Mouse (Mus musculus): ENCODE data around the gene Acot11. TPM values are rescaled to one million over a fixed set of nuclear protein-coding genes. Genes with fewer than 3 reads are reported as not detected.
A peak's percentile ranks its signal among the peaks of the same experiment; 100 is the strongest.
"Not testable (repeated sequence)": the region's sequence is repeated elsewhere in the genome, so short reads cannot be mapped to it uniquely, and the experiment has no call there.

The Acot11 gene
- polyA plus RNA-seq, 1 experiment: 1.4 TPM

DNA sequence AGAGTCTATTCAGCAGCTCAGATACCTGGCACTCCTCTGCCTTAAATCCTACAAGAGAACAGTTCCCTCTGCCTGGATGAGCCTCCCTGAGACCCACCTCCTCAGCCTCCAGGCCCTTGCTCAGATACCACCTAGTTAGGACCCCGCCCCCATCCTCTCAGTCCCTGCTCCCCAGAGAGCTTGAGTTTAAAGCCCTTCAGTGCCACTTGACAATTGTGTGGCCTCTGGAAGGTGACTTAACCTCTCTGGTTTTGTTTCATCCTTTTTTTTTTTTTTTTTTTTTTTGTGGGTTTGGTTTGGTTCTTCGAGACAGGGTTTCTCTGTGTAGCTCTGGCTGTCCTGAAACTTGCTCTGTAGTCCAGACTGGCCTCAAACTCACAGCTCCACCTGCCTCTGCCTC lies 9.5 kb downstream of the Acot11 start:
- Histone ChIP-seq H3K36me3 (replicated peaks; ENCODE audit: low read length) (peaks cover 18% of the 10 kb centered on the region), H3K27me3 (replicated peaks) (no peaks in the 10 kb centered on the region), H3K4me3 (replicated peaks) (no peak overlapping the region), H3K9me3 (no peaks in the 10 kb centered on the region), H3K4me1 (peaks cover 80% of the 10 kb centered on the region)
- no peak for TF ChIP-seq FLI1 (IDR thresholded peaks at IDR 0.05; ENCODE audit: low read length)
- TF ChIP-seq GATA1 (IDR thresholded peaks at IDR 0.05; ENCODE audit: borderline replicate concordance, low read length): no peak

DNA sequence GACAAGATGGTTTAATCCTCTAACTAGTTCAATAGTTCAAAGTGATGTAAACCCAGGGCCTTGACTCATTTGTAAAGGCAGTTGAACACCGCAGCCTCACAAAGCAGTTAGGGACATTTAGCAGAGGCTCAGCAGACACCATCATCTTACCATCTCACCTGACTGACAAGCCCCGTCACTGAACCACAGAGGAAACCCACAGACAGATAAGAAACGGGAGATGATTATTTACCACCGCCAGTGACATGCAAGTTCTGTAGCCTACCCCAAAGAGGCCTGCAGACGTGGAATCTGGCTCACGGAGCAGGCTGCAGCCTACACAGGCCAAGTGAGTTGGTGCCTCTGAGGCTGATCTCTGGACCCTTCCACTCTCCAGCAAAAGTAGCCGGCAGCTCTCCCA lies 10.6 kb downstream of the Acot11 start:
- Histone ChIP-seq H3K4me1 (peaks cover 79% of the 10 kb centered on the region), H3K27me3 (replicated peaks) (no peaks in the 10 kb centered on the region), H3K36me3 (replicated peaks; ENCODE audit: low read length) (peaks cover 18% of the 10 kb centered on the region), H3K4me3 (replicated peaks) (peak overlapping the region; percentile 65), H3K9me3 (no peaks in the 10 kb centered on the region)
- no peak for TF ChIP-seq GATA1 (IDR thresholded peaks at IDR 0.05; ENCODE audit: borderline replicate concordance, low read length)
- TF ChIP-seq FLI1 (IDR thresholded peaks at IDR 0.05; ENCODE audit: low read length): no peak

DNA sequence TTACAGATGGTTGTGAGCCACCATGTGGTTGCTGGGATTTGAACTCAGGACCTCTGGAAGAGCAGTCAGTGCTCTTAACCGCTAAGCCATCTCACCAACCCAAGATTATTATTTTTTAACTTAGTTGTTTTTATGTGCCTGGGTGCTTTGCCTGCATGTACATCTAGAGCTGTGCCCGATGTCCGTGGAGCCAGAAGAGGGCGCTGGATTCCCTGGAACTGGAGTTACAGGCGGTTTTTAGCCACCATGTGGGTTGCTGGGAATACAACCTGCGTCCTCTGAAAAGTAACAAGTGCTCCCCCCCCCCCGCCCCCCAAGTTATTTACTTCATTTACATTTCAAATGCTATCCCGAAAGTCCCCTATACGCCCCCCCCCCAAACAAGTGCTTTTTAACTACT lies 11.0 kb downstream of the Acot11 start:
- H3K4me3 ChIP-seq (replicated peaks); H3K27me3 ChIP-seq (replicated peaks); H3K9me3 ChIP-seq: not testable (repeated sequence)
- Histone ChIP-seq H3K4me1 (peaks cover 79% of the 10 kb centered on the region), H3K36me3 (replicated peaks; ENCODE audit: low read length) (peaks cover 18% of the 10 kb centered on the region)

DNA sequence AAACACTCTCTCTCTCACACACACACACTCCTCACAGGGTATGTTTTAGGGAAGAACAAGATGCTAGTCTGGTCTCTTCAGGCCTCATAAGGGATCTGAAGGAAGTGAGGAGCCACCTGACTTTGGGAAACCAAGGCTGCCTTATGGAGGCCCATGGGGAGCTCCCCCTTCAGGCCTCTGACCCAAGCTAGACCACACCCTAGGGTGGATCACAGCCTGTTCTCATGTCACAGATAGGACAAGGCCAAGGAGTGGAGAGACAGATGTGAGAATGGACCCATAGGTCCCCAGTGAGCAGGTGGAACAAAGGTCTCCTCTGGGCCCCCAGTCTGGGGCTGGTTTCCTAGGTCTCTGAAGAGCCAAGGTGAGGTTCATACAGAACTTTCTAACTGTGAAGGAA lies 12.5 kb downstream of the Acot11 start:
- Histone ChIP-seq H3K4me3 (replicated peaks) (no peak overlapping the region), H3K27me3 (replicated peaks) (no peaks in the 10 kb centered on the region), H3K9me3 (no peaks in the 10 kb centered on the region), H3K36me3 (replicated peaks; ENCODE audit: low read length) (peaks cover 6% of the 10 kb centered on the region), H3K4me1 (peaks cover 84% of the 10 kb centered on the region)
- TF ChIP-seq FLI1 (IDR thresholded peaks at IDR 0.05; ENCODE audit: low read length): no peak
- TF ChIP-seq GATA1 (IDR thresholded peaks at IDR 0.05; ENCODE audit: borderline replicate concordance, low read length): no peak

DNA sequence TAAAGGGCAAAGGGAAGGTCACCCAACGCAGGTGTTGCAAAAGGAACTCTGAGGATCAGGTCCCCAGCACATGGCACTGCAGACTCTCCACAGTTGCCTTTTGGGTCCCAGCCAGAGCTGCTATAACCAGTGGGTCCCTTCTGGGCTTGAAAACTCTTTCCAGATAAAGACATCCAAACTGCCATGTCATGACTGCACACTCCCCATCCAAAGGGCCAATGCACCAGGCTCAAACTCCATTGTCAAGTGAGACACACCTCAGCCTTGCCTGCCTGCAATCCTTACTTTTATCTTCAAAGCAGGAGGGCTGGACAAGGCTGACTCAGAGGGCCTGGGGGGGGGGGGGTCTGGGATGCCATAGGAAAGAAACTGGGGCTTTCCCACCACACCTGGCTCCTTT lies 13.9 kb downstream of the Acot11 start:
- H3K36me3 ChIP-seq (replicated peaks; ENCODE audit: low read length): peaks cover 2% of the 10 kb centered on the region
- H3K4me3 ChIP-seq (replicated peaks): peak overlapping the region; percentile 38
- no peaks in the 10 kb centered on the region for H3K9me3 ChIP-seq
- peaks cover 93% of the 10 kb centered on the region for H3K4me1 ChIP-seq
- TF ChIP-seq FLI1 (IDR thresholded peaks at IDR 0.05; ENCODE audit: low read length) (no peak), GATA1 (IDR thresholded peaks at IDR 0.05; ENCODE audit: borderline replicate concordance, low read length) (no peak)
- H3K27me3 ChIP-seq (replicated peaks): no peaks in the 10 kb centered on the region

DNA sequence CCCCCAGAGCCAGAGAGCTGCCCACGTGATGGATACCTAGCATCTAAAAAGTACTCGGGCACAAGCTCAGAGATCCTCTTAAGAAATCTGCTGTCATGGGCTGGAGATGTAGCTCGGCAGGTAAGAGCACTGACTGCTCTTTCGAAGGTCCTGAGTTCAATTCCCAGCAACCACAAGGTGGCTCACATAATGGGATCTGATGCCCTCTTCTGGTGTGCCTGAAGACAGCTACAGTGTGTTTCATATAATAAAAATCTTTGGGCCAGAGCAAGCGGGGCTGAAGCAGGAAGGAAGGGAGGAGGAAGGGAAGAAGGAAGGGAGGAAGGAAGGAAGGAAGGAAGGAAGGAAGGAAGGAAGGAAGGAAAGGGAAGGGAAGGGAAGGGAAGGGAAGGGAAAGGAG lies 14.6 kb downstream of the Acot11 start:
- not testable (repeated sequence) for H3K27me3 ChIP-seq (replicated peaks); H3K9me3 ChIP-seq; H3K4me3 ChIP-seq (replicated peaks); H3K36me3 ChIP-seq (replicated peaks; ENCODE audit: low read length)
- peaks cover 93% of the 10 kb centered on the region for H3K4me1 ChIP-seq

DNA sequence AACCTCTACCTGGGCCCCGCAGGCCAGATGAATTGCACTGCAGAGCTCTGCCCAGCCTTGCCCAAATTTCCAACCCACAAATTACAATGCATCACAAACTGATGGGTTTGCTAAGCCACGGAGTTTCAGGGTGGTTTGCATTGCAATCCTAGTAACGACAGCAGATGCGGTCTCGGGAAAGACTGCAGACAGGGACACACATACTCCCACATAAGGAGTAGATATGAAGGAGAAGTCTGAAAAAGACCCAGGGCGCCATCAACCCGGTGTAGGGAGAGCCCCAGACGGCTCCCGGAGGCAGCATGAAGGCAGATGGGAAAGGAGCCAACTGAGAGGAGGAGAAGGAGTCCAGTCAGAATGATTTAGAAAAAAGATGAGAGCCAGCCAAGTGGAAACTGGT lies 15.1 kb downstream of the Acot11 start:
- Histone ChIP-seq H3K27me3 (replicated peaks) (no peaks in the 10 kb centered on the region), H3K4me3 (replicated peaks) (no peak overlapping the region), H3K4me1 (peaks cover 93% of the 10 kb centered on the region), H3K36me3 (replicated peaks; ENCODE audit: low read length) (peaks cover 2% of the 10 kb centered on the region), H3K9me3 (no peaks in the 10 kb centered on the region)
- no peak for TF ChIP-seq FLI1 (IDR thresholded peaks at IDR 0.05; ENCODE audit: low read length)
- no peak for TF ChIP-seq GATA1 (IDR thresholded peaks at IDR 0.05; ENCODE audit: borderline replicate concordance, low read length)

DNA sequence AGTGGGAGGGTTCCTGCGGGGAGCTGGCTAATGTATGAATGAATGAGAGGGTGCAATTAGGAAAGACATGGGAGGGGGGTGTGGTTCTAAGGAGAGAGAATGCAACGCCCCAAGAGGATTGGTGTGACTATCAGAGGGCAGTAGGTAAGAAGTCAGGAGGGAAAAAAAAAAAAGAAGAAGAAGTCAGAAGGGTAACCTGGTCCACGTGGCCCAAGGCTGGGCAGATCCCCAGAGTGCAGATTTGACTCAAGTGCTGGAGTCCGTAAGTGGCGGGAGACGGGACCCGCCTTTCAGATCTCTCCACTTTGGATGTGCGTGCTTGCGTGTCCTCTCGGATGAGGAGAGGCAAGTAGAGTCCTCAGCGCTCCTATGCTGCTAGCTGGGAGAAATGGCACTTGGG lies 16.2 kb downstream of the Acot11 start:
- Histone ChIP-seq H3K27me3 (replicated peaks) (no peaks in the 10 kb centered on the region), H3K4me3 (replicated peaks) (no peak overlapping the region), H3K9me3 (no peaks in the 10 kb centered on the region), H3K36me3 (replicated peaks; ENCODE audit: low read length) (peaks cover 5% of the 10 kb centered on the region), H3K4me1 (peaks cover 97% of the 10 kb centered on the region)
- TF ChIP-seq GATA1 (IDR thresholded peaks at IDR 0.05; ENCODE audit: borderline replicate concordance, low read length) (no peak), FLI1 (IDR thresholded peaks at IDR 0.05; ENCODE audit: low read length) (no peak)

DNA sequence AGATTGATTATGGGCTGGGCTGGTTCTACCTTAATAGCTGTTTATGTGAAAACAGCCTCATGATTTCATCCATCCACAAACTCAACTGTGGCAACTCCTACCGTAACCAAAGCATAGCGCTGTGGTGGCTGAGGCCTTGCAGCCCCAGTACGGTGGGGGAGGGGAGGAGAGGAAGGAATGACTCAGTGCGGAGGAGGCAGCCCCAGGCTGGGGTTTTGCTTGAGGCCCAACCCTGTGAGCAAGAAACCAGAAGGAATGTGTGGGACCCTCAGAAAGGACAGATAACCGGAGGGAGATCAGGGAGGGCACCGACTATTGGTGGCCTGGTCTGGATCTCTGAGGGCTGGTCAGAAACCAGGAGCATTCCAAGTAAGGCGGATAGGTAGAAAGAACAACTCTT lies 17.0 kb downstream of the Acot11 start:
- Histone ChIP-seq H3K9me3 (no peaks in the 10 kb centered on the region), H3K4me3 (replicated peaks) (peak overlapping the region; percentile 72), H3K4me1 (peaks cover 98% of the 10 kb centered on the region), H3K27me3 (replicated peaks) (no peaks in the 10 kb centered on the region), H3K36me3 (replicated peaks; ENCODE audit: low read length) (peaks cover 6% of the 10 kb centered on the region)
- TF ChIP-seq GATA1 (IDR thresholded peaks at IDR 0.05; ENCODE audit: borderline replicate concordance, low read length) (no peak), FLI1 (IDR thresholded peaks at IDR 0.05; ENCODE audit: low read length) (no peak)

DNA sequence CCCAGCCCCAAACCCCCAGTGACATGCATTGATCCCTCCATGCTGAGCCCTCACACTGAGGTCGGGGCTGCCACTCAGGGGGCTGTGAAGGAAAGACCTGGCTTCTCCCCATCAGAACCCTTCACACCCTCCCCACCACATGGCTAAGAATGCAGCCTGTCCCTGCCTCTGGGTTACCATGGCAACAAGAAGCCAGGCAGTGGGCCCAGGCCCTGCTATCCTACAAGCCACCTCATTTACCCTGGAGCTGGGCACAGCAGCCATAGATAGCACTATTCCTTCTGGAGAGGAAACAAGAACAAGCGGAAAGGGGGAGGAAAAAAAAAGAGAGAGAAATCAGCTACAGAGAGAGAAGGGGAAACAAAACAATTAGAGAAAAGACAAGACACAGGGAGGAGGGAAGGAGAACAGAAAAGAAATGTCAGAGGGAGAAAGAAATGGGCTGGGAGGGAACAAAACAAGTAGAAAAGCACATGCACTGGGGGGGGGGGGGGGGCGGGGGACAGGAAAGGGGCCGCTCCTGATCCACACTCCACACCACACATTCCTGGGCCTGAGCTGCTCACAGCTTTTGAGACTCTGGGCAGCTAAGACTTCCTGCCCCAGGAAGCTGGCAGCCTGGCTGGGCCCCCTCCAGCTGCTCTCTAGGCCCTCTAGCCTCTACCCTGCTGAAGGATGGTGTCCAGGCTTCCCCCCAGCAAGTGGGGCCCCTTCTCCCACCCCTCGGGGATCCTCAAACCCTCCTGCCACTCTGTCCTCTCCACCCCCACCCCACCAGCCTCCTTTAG lies 18.9 kb downstream of the Acot11 start:
- peaks cover 19% of the 10 kb centered on the region for H3K36me3 ChIP-seq (replicated peaks; ENCODE audit: low read length)
- no peak for TF ChIP-seq GATA1 (IDR thresholded peaks at IDR 0.05; ENCODE audit: borderline replicate concordance, low read length)
- TF ChIP-seq FLI1 (IDR thresholded peaks at IDR 0.05; ENCODE audit: low read length): no peak
- peaks cover 93% of the 10 kb centered on the region for H3K4me1 ChIP-seq
- peaks cover 4% of the 10 kb centered on the region; the same call in 1 of the 2 replicates for H3K9me3 ChIP-seq
- H3K4me3 ChIP-seq (replicated peaks): peak overlapping the region; percentile 69
- no peaks in the 10 kb centered on the region for H3K27me3 ChIP-seq (replicated peaks)

DNA sequence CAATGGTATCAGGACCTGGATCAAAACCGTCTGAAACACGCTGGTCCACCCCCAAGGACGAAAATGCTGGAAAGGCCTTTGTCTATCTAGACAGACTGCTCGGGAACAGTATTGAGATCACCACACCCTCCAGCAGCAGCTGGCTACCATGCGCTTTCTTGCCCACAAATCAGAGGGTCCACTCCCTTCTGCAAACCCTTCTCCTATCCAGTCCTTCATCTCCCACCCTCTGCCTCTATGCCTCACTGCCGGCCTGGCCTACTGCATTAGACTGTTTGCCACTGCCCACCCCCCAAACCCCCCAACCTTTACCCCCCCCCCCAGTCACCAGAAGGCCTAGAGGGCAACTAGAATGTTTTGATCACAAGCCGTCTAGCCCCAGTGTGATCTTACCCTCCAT lies 19.5 kb downstream of the Acot11 start:
- peak overlapping the region; percentile 69 for H3K4me3 ChIP-seq (replicated peaks)

More for the DNA sequence above, 19.5 kb downstream of the Acot11 start:
- Histone ChIP-seq H3K27me3 (replicated peaks) (no peaks in the 10 kb centered on the region), H3K9me3 (peaks cover 4% of the 10 kb centered on the region; the same call in 1 of the 2 replicates), H3K4me1 (peaks cover 94% of the 10 kb centered on the region), H3K36me3 (replicated peaks; ENCODE audit: low read length) (peaks cover 21% of the 10 kb centered on the region)
- TF ChIP-seq GATA1 (IDR thresholded peaks at IDR 0.05; ENCODE audit: borderline replicate concordance, low read length): no peak
- no peak for TF ChIP-seq FLI1 (IDR thresholded peaks at IDR 0.05; ENCODE audit: low read length)

All from megakaryocyte, embryonic 14.5 days (primary cell).